Mouse (Mus musculus): ENCODE data around the gene Rps6kb1. TPM values are rescaled to one million over a fixed set of nuclear protein-coding genes. Genes with fewer than 3 reads are reported as not detected.
A peak's percentile ranks its signal among the peaks of the same experiment; 100 is the strongest.

Gene Rps6kb1
- polyA plus RNA-seq, 1 experiment from 2014 or later: 30.5 TPM

DNA sequence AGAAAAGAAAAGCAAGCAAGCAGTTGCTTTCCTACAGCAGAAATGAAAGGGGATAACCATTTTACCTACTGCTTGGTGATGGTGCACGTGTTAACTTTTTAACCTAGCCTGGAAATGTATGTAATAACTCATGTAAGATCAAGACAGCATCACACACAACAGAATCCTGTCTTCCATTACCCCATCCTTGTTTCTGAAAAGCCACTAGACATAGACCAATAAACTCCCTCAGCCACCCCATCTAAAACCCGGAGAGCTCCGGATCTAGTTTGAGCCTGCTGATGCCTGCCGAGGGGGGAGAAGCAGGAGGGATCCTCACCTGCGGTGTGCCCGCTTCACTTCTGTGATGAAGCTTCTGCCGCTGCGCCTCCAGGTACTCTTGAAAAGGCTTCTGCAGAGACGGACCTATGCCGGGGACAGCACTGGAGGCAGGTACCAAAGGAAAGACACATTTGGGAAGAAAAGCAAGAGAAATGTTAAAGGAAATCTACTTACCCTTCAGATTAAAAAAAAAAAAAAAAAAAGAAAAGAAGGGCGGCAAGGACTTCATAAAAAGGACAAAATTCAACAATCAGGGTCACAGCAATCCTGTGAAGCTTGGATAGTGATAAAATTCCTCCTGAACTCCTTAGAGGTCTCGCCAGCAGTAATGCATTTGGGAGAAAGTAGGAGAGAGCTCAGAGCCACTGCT is 41.7 kb upstream of the Rps6kb1 start:
- peak overlapping the region; percentile 59 for H3K4me3 ChIP-seq (replicated peaks)
- H3K4me2 ChIP-seq: peak overlapping the region; percentile 66
- H3K36me3 ChIP-seq: peaks cover 16% of the 10 kb centered on the region; the same call in 1 of the 2 replicates
- peak overlapping the region; percentile 77 for H3K9ac ChIP-seq
- H3K27ac ChIP-seq: peak overlapping the region; percentile 86
- H3K4me1 ChIP-seq (replicated peaks): peaks cover 76% of the 10 kb centered on the region
- no peak for ATAC-seq (ENCODE audit: low read depth)
- H3K27me3 ChIP-seq: no peaks in the 10 kb centered on the region
- no peak for DNase-seq
- WGBS (ENCODE audit: insufficient replicate concordance): 4% methylated on average over 12 of the region's 12 CpGs
- no peaks in the 10 kb centered on the region for H3K9me3 ChIP-seq (replicated peaks)

DNA sequence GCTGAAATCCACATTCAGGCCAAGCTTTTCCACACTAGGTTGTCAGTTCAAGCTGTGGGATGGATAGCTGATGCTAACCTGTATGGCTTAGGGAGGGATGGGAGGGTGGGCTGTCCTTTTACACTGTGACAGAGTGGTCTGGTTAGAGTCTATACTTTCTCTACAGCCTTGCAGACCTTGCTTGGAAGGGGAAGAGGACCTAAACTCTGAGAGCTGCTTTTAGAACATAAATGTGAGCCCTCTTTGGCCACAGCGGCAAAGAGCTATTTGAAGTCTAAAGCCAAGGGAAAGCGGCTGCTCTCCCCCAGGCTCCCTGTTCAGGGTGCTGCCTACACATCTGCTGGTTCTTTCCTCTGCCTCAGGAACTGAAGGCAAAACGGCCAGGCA is 41.0 kb upstream of the Rps6kb1 start:
- DNase-seq: no peak
- Histone ChIP-seq H3K4me2 (peak overlapping the region; percentile 66), H3K9me3 (replicated peaks) (no peaks in the 10 kb centered on the region), H3K27me3 (no peaks in the 10 kb centered on the region), H3K36me3 (peaks cover 16% of the 10 kb centered on the region; the same call in 1 of the 2 replicates), H3K9ac (peak overlapping the region; percentile 75), H3K27ac (peak overlapping the region; percentile 72), H3K4me1 (replicated peaks) (peaks cover 83% of the 10 kb centered on the region), H3K4me3 (replicated peaks) (peak overlapping the region; percentile 59)
- ATAC-seq (ENCODE audit: low read depth): no peak
- 9% methylated on average over 3 of the region's 3 CpGs for WGBS (ENCODE audit: insufficient replicate concordance)

DNA sequence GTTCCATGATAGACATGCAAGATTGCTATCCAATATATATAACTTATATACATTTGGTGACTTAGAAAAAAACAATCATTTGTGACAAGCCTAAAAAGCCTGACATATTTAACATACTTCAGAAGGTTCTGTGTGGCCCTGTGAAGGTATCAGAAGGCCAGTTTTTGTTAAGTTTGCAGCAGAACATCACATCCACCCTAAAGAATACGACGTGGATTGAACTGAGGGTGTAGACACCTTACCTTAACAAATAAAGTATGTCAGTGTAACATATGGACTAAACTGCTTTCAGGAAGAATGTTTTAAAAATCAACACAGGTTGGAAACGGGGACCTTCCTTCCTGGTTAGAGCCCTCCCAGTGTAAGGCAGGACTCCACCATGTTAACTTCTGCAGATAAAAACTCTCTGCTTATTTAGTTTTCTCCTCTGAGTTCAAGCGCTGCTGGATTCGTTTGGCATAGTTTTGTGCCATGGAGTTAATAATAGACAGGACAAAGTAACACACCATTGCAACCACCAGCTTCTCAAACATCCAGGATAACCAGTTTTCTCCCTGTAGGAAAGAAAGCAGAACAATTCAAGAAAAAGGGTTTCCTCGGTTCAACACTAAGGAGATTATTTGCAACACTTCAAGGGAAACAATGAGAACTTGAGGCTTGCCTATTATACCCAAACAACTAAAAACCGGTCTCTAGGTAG is 40.4 kb upstream of the Rps6kb1 start:
- ATAC-seq (ENCODE audit: low read depth): no peak
- peaks cover 89% of the 10 kb centered on the region for H3K4me1 ChIP-seq (replicated peaks)

DNA sequence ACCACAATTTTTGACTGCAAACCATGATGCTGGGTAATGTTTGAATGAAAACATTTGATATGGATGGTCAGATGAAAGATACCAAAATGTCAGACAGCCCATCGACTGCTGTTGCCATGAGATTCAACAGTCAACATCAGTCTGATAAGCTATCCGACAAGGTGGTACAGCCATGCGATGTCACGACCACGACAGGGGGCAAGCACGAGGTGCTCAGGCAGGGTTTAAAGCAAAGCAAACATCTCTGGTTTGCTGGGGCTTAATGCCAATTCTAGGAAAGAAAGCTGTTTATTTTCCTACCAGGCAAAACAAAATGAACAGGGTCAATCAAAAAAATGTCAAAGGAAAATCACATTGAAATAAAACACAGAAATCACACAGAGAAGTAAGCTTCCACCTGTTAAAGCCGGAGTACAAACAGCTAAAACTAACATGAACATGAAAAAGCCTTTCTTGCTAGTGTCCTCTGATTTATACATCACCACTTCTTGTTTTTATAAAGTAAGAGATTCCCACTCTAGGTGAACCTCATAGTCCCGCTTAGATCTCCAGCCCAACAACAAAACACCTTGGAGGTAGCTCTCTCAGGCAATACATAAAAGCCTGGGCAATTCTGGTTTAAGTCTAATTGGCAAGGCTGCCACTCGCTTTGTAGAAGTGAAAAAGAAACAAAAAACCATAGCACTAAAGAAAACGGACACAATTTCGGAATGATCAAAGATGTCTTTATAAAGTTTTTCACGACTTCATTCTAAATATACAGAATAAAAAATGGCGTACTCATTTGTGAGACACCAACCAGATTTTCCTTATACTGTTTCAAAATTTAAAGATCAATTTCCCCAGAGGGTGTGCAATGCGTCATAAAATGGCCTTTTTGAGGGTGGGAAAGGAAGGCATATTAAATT is 39.6 kb upstream of the Rps6kb1 start:
- Histone ChIP-seq H3K27ac (peak overlapping the region; percentile 72; the same call in 1 of the 2 replicates), H3K9me3 (replicated peaks) (no peaks in the 10 kb centered on the region), H3K9ac (peak overlapping the region; percentile 75; the same call in 1 of the 2 replicates), H3K4me3 (replicated peaks) (peak overlapping the region; percentile 59; the same call in 1 of the 2 replicates), H3K27me3 (no peaks in the 10 kb centered on the region), H3K4me1 (replicated peaks) (peaks cover 97% of the 10 kb centered on the region), H3K4me2 (peak overlapping the region; percentile 66), H3K36me3 (peaks cover 16% of the 10 kb centered on the region; the same call in 1 of the 2 replicates)
- WGBS (ENCODE audit: insufficient replicate concordance): 52% methylated on average over 14 of the region's 14 CpGs
- DNase-seq (no peak), ATAC-seq (ENCODE audit: low read depth) (no peak)

More for the DNA sequence above, 40.4 kb upstream of the Rps6kb1 start:
- H3K27ac ChIP-seq: peak overlapping the region; percentile 72
- peaks cover 16% of the 10 kb centered on the region; the same call in 1 of the 2 replicates for H3K36me3 ChIP-seq
- H3K9me3 ChIP-seq (replicated peaks): no peaks in the 10 kb centered on the region
- no peak for DNase-seq
- H3K4me2 ChIP-seq: peak overlapping the region; percentile 66
- no peaks in the 10 kb centered on the region for H3K27me3 ChIP-seq
- H3K4me3 ChIP-seq (replicated peaks): peak overlapping the region; percentile 59
- 31% methylated on average over 7 of the region's 7 CpGs for WGBS (ENCODE audit: insufficient replicate concordance)
- H3K9ac ChIP-seq: peak overlapping the region; percentile 75

DNA sequence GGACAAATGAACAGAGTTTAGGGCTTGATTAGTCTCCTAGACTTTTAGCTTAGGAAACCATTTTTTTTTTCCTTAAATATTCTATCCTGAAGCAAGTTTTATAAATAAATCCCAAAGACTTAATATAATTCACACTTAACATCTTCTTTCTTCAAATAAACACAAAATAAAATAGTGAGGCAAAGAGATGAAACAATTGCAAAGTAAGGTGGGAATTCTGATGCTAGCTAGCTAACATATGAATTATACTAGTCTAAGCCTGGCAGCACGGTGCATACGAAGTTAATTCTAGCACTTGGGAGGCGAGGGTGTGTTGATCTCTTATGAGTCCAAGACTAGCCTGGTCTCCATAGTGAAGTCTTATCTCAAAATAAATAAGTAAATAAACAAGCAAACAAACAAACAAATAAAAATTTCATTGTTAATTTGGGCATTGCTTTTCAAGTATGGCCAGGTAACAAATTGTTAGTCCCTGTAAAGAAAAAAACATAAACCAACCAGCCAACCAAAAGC is 38.8 kb upstream of the Rps6kb1 start:
- Histone ChIP-seq H3K4me2 (no peak overlapping the region), H3K27me3 (no peaks in the 10 kb centered on the region), H3K4me3 (replicated peaks) (no peak overlapping the region), H3K9me3 (replicated peaks) (no peaks in the 10 kb centered on the region), H3K9ac (no peak overlapping the region), H3K27ac (peak overlapping the region; percentile 83; the same call in 1 of the 2 replicates), H3K4me1 (replicated peaks) (peaks cover 98% of the 10 kb centered on the region), H3K36me3 (peaks cover 16% of the 10 kb centered on the region; the same call in 1 of the 2 replicates)
- ATAC-seq (ENCODE audit: low read depth): no peak
- no peak for DNase-seq
- WGBS (ENCODE audit: insufficient replicate concordance): 79% methylated on average over 3 of the region's 3 CpGs

DNA sequence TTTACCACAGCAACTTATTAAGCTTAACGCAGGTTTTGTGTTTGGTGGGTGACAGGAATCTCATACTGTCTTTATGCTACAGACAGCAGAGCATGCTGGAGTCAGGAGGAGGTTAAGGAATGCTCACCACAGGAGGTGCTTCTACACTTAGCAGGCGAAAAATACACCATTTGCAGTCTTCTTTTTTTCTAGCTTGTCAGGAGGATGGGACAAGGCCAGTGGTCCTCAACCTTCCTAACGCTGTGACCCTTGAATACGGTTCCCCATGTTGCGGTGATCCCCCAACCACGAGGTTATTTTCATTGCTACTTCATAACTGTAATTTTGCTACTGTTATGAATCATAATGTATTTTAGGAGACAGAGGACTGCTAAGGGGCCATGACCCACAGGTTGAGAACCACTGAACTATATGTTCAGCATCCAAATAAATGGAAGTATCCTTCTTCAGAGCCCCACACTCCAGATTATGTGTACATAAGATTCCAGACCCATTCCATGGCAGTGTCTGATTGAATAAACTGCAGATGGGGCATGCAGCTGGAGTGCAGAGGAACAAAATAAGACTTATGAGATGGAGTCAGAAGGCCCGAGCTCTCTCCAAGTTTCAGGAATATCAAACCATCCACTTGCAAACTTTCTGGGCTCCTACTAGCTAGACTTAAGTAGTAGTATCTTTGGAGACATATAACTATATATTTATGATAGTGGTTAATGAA is 38.1 kb upstream of the Rps6kb1 start:
- DNase-seq: no peak
- H3K36me3 ChIP-seq: peaks cover 16% of the 10 kb centered on the region; the same call in 1 of the 2 replicates
- 65% methylated on average over 7 of the region's 7 CpGs for WGBS (ENCODE audit: insufficient replicate concordance)
- H3K9me3 ChIP-seq (replicated peaks): no peaks in the 10 kb centered on the region
- peaks cover 97% of the 10 kb centered on the region for H3K4me1 ChIP-seq (replicated peaks)
- no peaks in the 10 kb centered on the region for H3K27me3 ChIP-seq
- peak overlapping the region; percentile 75; the same call in 1 of the 2 replicates for H3K4me2 ChIP-seq
- peak overlapping the region; percentile 83 for H3K27ac ChIP-seq
- ATAC-seq (ENCODE audit: low read depth): no peak
- H3K4me3 ChIP-seq (replicated peaks): no peak overlapping the region
- H3K9ac ChIP-seq: no peak overlapping the region

DNA sequence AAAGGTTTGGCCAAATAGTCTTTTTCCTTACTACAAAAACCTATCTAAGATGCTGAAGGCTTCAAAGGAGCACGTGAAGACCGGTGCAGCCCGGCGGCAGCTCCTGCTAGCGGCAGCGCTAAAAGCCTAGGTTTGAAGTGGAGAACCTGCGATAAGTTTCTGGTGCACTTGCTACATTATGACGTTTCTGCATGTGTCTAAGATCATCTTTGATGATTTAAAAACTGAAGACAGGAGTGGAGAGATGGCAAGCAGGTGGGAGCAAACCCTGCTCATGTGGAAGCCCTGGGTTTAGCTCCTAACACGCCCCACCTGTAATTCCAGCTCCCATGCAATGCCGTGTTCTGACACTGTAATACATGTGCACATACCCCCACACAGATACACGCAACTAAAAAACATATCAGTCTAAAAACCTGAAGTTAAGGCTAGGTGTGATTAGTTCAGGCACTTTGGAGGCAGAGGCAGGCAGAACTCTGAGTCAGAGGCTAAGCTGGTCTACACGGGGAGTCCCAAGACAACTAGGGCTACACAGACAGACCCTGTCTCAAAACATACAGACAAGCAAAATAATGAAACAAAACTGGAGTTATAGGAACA is 37.4 kb upstream of the Rps6kb1 start:
- ATAC-seq (ENCODE audit: low read depth): no peak
- peaks cover 16% of the 10 kb centered on the region; the same call in 1 of the 2 replicates for H3K36me3 ChIP-seq
- H3K9me3 ChIP-seq (replicated peaks): no peaks in the 10 kb centered on the region
- H3K4me2 ChIP-seq: peak overlapping the region; percentile 75
- 64% methylated on average over 12 of the region's 12 CpGs for WGBS (ENCODE audit: insufficient replicate concordance)
- DNase-seq: no peak
- H3K9ac ChIP-seq: peak overlapping the region; percentile 70
- peaks cover 97% of the 10 kb centered on the region for H3K4me1 ChIP-seq (replicated peaks)
- H3K4me3 ChIP-seq (replicated peaks): peak overlapping the region; percentile 56
- peak overlapping the region; percentile 83 for H3K27ac ChIP-seq
- no peaks in the 10 kb centered on the region for H3K27me3 ChIP-seq

DNA sequence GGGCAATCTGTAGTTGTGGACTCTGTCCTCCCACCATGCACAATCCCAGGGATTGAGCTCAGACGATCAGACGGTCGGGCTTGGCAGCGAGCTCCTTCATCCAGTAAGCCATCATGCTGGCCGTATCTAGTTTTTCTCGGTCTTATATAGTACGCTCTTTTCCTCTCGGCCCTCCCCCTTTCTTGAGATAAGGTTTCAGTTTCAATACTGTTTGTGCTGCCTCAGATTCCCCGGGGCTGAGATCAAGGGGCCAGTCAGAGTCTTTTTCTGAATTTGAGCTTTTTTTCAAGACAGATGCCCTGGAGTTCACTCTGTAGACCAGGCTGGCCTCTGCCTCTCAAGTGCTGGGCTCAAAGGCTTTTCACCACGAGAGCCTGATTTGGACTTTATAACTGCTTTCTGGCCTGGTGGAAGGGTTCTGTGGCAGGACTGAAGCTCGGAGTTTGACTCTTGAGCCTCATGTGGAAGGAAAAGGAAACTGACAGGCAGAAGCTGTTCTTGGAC is 36.7 kb upstream of the Rps6kb1 start:
- 6% methylated on average over 11 of the region's 11 CpGs for WGBS (ENCODE audit: insufficient replicate concordance)
- Histone ChIP-seq H3K4me1 (replicated peaks) (peaks cover 96% of the 10 kb centered on the region), H3K9me3 (replicated peaks) (no peaks in the 10 kb centered on the region), H3K4me3 (replicated peaks) (peak overlapping the region; percentile 56), H3K4me2 (peak overlapping the region; percentile 75), H3K27ac (peak overlapping the region; percentile 83), H3K27me3 (no peaks in the 10 kb centered on the region), H3K9ac (peak overlapping the region; percentile 70), H3K36me3 (peaks cover 16% of the 10 kb centered on the region; the same call in 1 of the 2 replicates)
- DNase-seq (peak; percentile 56), ATAC-seq (ENCODE audit: low read depth) (peak; percentile 73)

DNA sequence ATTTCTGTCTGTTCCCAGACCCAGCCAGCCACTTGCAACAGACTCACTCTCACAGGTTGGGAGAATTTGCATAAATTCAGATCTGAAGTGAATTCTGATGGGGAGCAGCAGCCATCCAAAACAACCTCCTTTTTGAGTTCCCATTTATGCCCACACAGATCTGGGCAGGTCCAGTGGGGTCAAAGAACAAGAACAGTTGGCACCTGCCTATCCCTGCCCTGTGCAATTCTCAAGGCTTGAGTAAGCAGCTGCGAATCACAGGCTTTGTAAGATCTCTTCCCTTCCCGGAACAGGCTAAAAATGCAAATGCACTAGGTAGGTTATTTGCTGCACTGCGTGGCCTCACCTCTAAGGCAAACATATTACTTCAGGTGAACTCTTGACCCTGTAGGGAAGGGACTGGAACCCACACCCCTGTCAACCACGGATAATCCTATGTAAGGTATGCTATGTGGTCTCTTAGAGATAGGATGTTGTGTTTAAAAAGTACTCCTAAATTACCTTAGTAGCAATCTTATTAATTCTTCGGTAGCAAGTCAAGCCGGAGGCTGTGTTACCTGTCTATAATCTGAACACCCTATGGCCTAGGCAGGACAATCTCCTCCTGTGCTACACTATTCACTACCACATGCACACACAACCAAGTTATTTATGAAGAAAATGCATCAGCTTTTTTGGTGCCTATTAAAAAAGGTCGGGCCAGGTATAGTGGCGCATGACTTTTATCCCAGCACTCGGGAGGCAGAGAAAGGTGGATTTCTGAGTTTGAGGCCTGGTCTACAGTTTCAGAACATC is 35.9 kb upstream of the Rps6kb1 start:
- Histone ChIP-seq H3K4me1 (replicated peaks) (peaks cover 95% of the 10 kb centered on the region), H3K4me3 (replicated peaks) (peak overlapping the region; percentile 56), H3K4me2 (peak overlapping the region; percentile 75), H3K9me3 (replicated peaks) (no peaks in the 10 kb centered on the region), H3K27me3 (no peaks in the 10 kb centered on the region), H3K36me3 (peaks cover 13% of the 10 kb centered on the region; the same call in 1 of the 2 replicates), H3K9ac (peak overlapping the region; percentile 70), H3K27ac (peak overlapping the region; percentile 83)
- no peak for DNase-seq
- 74% methylated on average over 9 of the region's 9 CpGs for WGBS (ENCODE audit: insufficient replicate concordance)
- ATAC-seq (ENCODE audit: low read depth): peak; percentile 35

Measured in liver, embryonic 13.5 days (tissue).